Mouse (Mus musculus) CH12.LX (cell line): ENCODE data around the gene Ric1. TPM values are rescaled to one million over a fixed set of nuclear protein-coding genes. Genes with fewer than 3 reads are reported as not detected.

ENCODE experiments used
- DNase-seq: peaks from one replicate; pipeline ENCODE4 v3.0.0-alpha.2; 2013; ENCODE audit errors: extremely low read depth
- H3K27ac ChIP-seq: 2 replicates; pipeline ENCODE4 v1.5.1; 2012; ENCODE audit warnings: low read depth, mild to moderate bottlenecking, control low read depth, moderate library complexity; ENCODE audit not compliant: insufficient read depth
- H3K27me3 ChIP-seq: replicated peaks from 2 replicates; pipeline ENCODE3; 2012; ENCODE audit warnings: inconsistent platforms
- H3K36me3 ChIP-seq, 2 experiments: replicated peaks in 1 of 2; 2 replicates each; pipeline versions ENCODE3 to v1.6.1; 2012; ENCODE audit warnings: inconsistent platforms in 1 of 2, low read length in 1 of 2, mild to moderate bottlenecking in 1 of 2, mixed read lengths in 1 of 2, moderate library complexity in 1 of 2; ENCODE audit not compliant: control insufficient read depth in 1 of 2, insufficient read depth in 1 of 2
- H3K4me1 ChIP-seq, 2 experiments: 2 replicates each; pipeline ENCODE4 v1.6.1; 2012; ENCODE audit warnings: inconsistent platforms in 1 of 2, moderate library complexity in 1 of 2; ENCODE audit not compliant: insufficient read depth in 2 of 2, control insufficient read depth in 1 of 2
- H3K4me2 ChIP-seq: 2 replicates; pipeline ENCODE4 v1.6.1; 2012; ENCODE audit warnings: low read depth, mild to moderate bottlenecking, control low read depth; ENCODE audit not compliant: poor library complexity, insufficient read depth, severe bottlenecking
- H3K4me3 ChIP-seq, 3 experiments: fragments of 150-350 bp in 1 of 3; sonication (generic) in 1 of 3; replicated peaks in 1 of 3; 2 replicates each; pipeline versions ENCODE3 to v1.5.1; 2011 to 2012; ENCODE audit warnings: low read depth in 2 of 3, low read length in 2 of 3, mild to moderate bottlenecking in 2 of 3, moderate library complexity in 2 of 3, control low read depth in 1 of 3, improper control_type of control experiment in 1 of 3, inconsistent platforms in 1 of 3, mixed read lengths in 1 of 3; ENCODE audit not compliant: poor library complexity in 1 of 3
- H3K79me2 ChIP-seq: replicated peaks from 2 replicates; pipeline ENCODE4 v1.6.1; 2012; ENCODE audit warnings: mild to moderate bottlenecking, moderate library complexity; ENCODE audit not compliant: control insufficient read depth, poor library complexity, insufficient read depth, severe bottlenecking; ENCODE audit errors: extremely low read depth
- H3K9ac ChIP-seq: 2 replicates; pipeline ENCODE4 v1.6.1; 2012; ENCODE audit warnings: low read depth, mild to moderate bottlenecking, control low read depth, moderate library complexity; ENCODE audit not compliant: insufficient read depth
- H3K9me3 ChIP-seq: replicated peaks from 2 replicates; pipeline ENCODE3; 2012; ENCODE audit warnings: low read length, inconsistent platforms, mixed read lengths
- BHLHE40 ChIP-seq: IDR thresholded peaks from 2 replicates; pipeline ENCODE4 v1.6.1; 2011; ENCODE audit warnings: mild to moderate bottlenecking, low read depth, low read length, improper control_type of control experiment
- CHD1 ChIP-seq: IDR thresholded peaks from 2 replicates; pipeline ENCODE4 v1.6.1; 2012; ENCODE audit warnings: low read depth, low read length, improper control_type of control experiment, inconsistent platforms
- ETS1 ChIP-seq: conservative IDR thresholded peaks from 2 replicates; pipeline ENCODE4 v1.6.1; 2012; ENCODE audit warnings: low read depth, mild to moderate bottlenecking, inconsistent platforms, low read length, improper control_type of control experiment, moderate library complexity
- HCFC1 ChIP-seq: IDR thresholded peaks from 2 replicates; pipeline ENCODE4 v1.6.1; 2012; ENCODE audit warnings: low read depth, mild to moderate bottlenecking, inconsistent platforms, low read length, improper control_type of control experiment
- KAT2A ChIP-seq: IDR thresholded peaks from 2 replicates; pipeline ENCODE4 v1.6.1; 2012; ENCODE audit warnings: low read length, improper control_type of control experiment, inconsistent platforms; ENCODE audit not compliant: insufficient replicate concordance
- MAFK ChIP-seq: IDR thresholded peaks from 2 replicates; pipeline ENCODE4 v1.6.1; 2011; ENCODE audit warnings: low read length, improper control_type of control experiment; ENCODE audit not compliant: insufficient replicate concordance
- MAX ChIP-seq: IDR thresholded peaks from 2 replicates; pipeline ENCODE4 v1.6.1; 2011; ENCODE audit warnings: low read length, improper control_type of control experiment
- MAZ ChIP-seq: IDR thresholded peaks from 2 replicates; pipeline ENCODE4 v1.6.1; 2012; ENCODE audit warnings: low read depth, mild to moderate bottlenecking, inconsistent platforms, low read length, improper control_type of control experiment, moderate library complexity
- MEF2A ChIP-seq: IDR thresholded peaks from 2 replicates; pipeline ENCODE4 v1.6.1; 2014; ENCODE audit warnings: low read depth, mild to moderate bottlenecking, inconsistent platforms, low read length, improper control_type of control experiment, borderline replicate concordance
- MYC ChIP-seq: IDR thresholded peaks from 2 replicates; pipeline ENCODE4 v1.6.1; 2011; ENCODE audit warnings: low read depth, mild to moderate bottlenecking, improper control_type of control experiment, low read length
- NELFE ChIP-seq: IDR thresholded peaks from 2 replicates; pipeline ENCODE4 v1.6.1; 2011; ENCODE audit warnings: low read depth, low read length, improper control_type of control experiment
- NRF1 ChIP-seq: IDR thresholded peaks from 2 replicates; pipeline ENCODE4 v1.6.1; 2014; ENCODE audit warnings: low read depth, mild to moderate bottlenecking, inconsistent platforms, low read length, improper control_type of control experiment, moderate library complexity
- POLR2A ChIP-seq: IDR thresholded peaks from 2 replicates; pipeline ENCODE4 v1.6.1; 2011; ENCODE audit warnings: low read depth, mild to moderate bottlenecking, improper control_type of control experiment, low read length
- SIN3A ChIP-seq: IDR thresholded peaks from 2 replicates; pipeline ENCODE4 v1.6.1; 2012; ENCODE audit warnings: low read length, improper control_type of control experiment, inconsistent platforms
- TCF12 ChIP-seq: IDR thresholded peaks from 2 replicates; pipeline ENCODE4 v1.6.1; 2014; ENCODE audit warnings: low read depth, mild to moderate bottlenecking, inconsistent platforms, low read length, improper control_type of control experiment
- USF1 ChIP-seq: IDR thresholded peaks from 2 replicates; pipeline ENCODE4 v1.6.1; 2014; ENCODE audit warnings: low read depth, mild to moderate bottlenecking, inconsistent platforms, low read length, improper control_type of control experiment
- USF2 ChIP-seq: conservative IDR thresholded peaks from 2 replicates; pipeline ENCODE4 v1.6.1; 2011; ENCODE audit warnings: low read depth, low read length, improper control_type of control experiment
- ZC3H11A ChIP-seq: IDR thresholded peaks from 2 replicates; pipeline ENCODE4 v1.6.1; 2012; ENCODE audit warnings: low read depth, mild to moderate bottlenecking, inconsistent platforms, low read length, improper control_type of control experiment
- ZKSCAN1 ChIP-seq: IDR thresholded peaks from 2 replicates; pipeline ENCODE4 v1.6.1; 2012; ENCODE audit warnings: low read depth, inconsistent platforms, low read length, improper control_type of control experiment, borderline replicate concordance
- ZNF384 ChIP-seq: IDR thresholded peaks from 2 replicates; pipeline ENCODE4 v1.6.1; 2012; ENCODE audit warnings: low read depth, low read length, improper control_type of control experiment, inconsistent platforms
- dilution Hi-C: fragments of 300-500 bp; cut with MboI; formaldehyde crosslinking; loops from 2 replicates; pipeline ENCODE4 v1.14.3; 2020; ENCODE audit warnings: low sequenced_read_pairs; ENCODE audit not compliant: extremely low pct_unique_long_range_greater_than_20kb, extremely low pct_ligation_motif_present
- in situ Hi-C: fragments of 300-500 bp; cut with MboI; formaldehyde crosslinking; loops from 3 replicates; pipeline ENCODE4 v1.14.3; 2019; ENCODE audit warnings: low sequenced_read_pairs, low pct_ligation_motif_present, low pct_unique_long_range_greater_than_20kb, mixed read lengths
- polyA plus RNA-seq: library from polyadenylated mRNA; unstranded; fragments of >175 nt; gene quantifications from 2 replicates; pipeline ENCODE4 v1.2.1, GENCODE M21; 2012; ENCODE audit warnings: low read depth; ENCODE audit not compliant: insufficient read length
- total RNA-seq, 2 experiments: library from RNA; depleted of rRNA; stranded (reverse); fragments of 300-350 nt in 1 of 2; fragments of >200 nt in 1 of 2; gene quantifications; 2 replicates each; pipeline ENCODE4 v1.2.3; 2012 to 2014

Gene Ric1
- total and polyA plus RNA-seq, 3 experiments, result 11.2 to 17.9 (median 16.3) TPM

- Histone ChIP-seq H3K9me3 (peaks cover 4% of the 10 kb centered on the region), H3K27me3 (no peaks in the 10 kb centered on the region), H3K36me3 (peaks cover 0 to 16% of the 10 kb centered on the region in 2 experiments), H3K79me2 (peaks cover 5% of the 10 kb centered on the region), H3K4me2 (no peak overlapping the region), H3K4me3 (no peak overlapping the region)
- TF ChIP-seq NELFE (no peak), USF1 (no peak), TCF12 (no peak), ETS1 (no peak), MYC (no peak), KAT2A (no peak), SIN3A (no peak), USF2 (no peak), ZKSCAN1 (no peak)
- TF ChIP-seq, all 38 proteins: peak for 0
- Histone ChIP-seq H3K9ac (no peak overlapping the region), H3K27ac (no peak overlapping the region), H3K4me1 (peaks cover 4 to 15% of the 10 kb centered on the region in 2 experiments)
- in situ Hi-C loops, result loop anchor here (10.0 kb wide), 1 partner anchor 165 kb away; the partner anchor contains the start of gene Ranbp6
- dilution Hi-C loops, result no loop called here
- DNase-seq, result no peak
Measured at GRCm38 (mm10) chr19:29649683-29650082, 127.6 kb downstream of the Ric1 start.

- Histone ChIP-seq H3K79me2 (no peaks in the 10 kb centered on the region), H3K4me2 (no peak overlapping the region), H3K27me3 (no peaks in the 10 kb centered on the region), H3K4me3 (no peak overlapping the region), H3K9me3 (no peaks in the 10 kb centered on the region), H3K27ac (no peak overlapping the region), H3K9ac (no peak overlapping the region), H3K4me1 (peaks cover 0 to 2% of the 10 kb centered on the region in 2 experiments; a peak in 1 of 4 replicates), H3K36me3 (no peaks in the 10 kb centered on the region)
- in situ Hi-C loops (no loop called here), dilution Hi-C loops (no loop called here)
- TF ChIP-seq MAFK (no peak), MAZ (no peak), POLR2A (no peak), CHD1 (no peak), ZC3H11A (no peak), MEF2A (no peak), MAX (no peak), HCFC1 (no peak), ZNF384 (no peak), NRF1 (no peak), BHLHE40 (no peak)
- no peak for DNase-seq
Measured at GRCm38 (mm10) chr19:29653768-29654265, 131.7 kb downstream of the Ric1 start.
